Mouse (Mus musculus): ENCODE results near the gene Ccl26.
"Not testable (repeated sequence)": the region's sequence is repeated elsewhere in the genome, so short reads cannot be mapped to it uniquely, and the experiment has no call there.

Ccl26 gene

DNA sequence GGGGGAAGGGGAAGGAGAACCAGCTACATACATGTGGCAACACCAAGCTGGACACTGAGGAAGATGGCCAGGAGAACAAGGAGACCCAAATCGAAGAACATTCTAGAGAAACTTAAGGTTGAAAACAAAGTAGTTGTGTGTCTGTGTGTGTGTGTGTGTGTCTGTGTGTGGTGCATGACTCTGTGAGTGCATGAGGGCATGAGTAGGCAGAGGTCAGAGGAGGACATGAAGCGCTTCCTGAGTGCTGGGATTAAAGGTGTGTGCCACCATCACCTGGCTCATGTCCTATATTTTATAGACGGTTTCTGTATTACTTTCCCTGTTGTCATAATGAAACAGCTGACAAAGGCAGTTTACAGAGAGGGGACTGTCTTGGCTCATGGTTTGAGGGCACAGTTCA, at the start of gene Ccl26:
Ccl26 (minus strand) TSS at position 101 of the 400 bp plus-strand sequence.
- no peak for DNase-seq (ENCODE audit: low spot score in 2 of 2)

DNA sequence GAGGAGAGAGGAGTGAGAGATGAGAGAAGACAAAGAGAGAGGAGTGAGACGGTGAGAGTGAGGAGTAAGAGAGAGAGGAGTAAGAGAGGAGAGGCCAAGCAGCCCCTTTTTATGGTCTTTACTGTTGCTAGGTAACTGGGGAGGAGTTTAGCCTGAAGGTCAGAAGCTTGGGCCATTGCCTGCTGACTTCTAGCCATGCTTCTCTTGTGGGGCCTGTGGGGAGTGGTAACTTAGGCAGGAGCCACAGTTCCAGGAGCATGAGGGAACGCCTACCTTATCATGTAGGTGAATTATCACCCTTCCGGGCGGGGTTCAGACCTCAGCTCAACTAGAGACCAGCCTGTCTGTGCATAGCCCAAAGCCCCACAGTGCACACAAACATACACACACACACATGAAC, 46.4 kb upstream of the Ccl26 start:
- no peak for DNase-seq (ENCODE audit: low spot score in 2 of 2)

GRCm38 (mm10) chr5:135607581-135607980, 44.2 kb upstream of the Ccl26 start:
- DNase-seq (ENCODE audit: low spot score in 2 of 2), result no peak

DNA sequence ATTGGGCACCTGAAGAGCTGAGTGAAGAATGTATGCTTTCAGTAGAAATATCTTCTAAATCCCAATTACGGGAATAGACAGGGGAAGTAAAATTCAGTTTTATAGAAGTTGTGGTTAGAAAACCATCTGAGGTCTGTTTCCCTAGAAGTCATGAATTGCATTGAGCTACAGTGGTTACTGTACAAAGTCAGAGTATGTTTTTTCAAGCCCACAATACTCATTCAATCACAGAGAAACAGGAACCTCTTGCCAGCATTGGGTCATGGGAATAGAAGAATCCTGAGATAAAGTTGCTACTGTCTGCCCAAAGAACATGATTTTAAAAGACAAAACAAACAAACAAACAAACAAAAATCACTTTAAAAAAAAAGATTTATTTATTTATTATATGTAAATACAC, 43.3 kb upstream of the Ccl26 start:
- not testable (repeated sequence) for DNase-seq (ENCODE audit: low spot score in 2 of 2)

DNA sequence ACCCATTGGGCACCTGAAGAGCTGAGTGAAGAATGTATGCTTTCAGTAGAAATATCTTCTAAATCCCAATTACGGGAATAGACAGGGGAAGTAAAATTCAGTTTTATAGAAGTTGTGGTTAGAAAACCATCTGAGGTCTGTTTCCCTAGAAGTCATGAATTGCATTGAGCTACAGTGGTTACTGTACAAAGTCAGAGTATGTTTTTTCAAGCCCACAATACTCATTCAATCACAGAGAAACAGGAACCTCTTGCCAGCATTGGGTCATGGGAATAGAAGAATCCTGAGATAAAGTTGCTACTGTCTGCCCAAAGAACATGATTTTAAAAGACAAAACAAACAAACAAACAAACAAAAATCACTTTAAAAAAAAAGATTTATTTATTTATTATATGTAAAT, 41.3 kb upstream of the Ccl26 start:
- not testable (repeated sequence) for DNase-seq (ENCODE audit: low spot score in 2 of 2)

DNA sequence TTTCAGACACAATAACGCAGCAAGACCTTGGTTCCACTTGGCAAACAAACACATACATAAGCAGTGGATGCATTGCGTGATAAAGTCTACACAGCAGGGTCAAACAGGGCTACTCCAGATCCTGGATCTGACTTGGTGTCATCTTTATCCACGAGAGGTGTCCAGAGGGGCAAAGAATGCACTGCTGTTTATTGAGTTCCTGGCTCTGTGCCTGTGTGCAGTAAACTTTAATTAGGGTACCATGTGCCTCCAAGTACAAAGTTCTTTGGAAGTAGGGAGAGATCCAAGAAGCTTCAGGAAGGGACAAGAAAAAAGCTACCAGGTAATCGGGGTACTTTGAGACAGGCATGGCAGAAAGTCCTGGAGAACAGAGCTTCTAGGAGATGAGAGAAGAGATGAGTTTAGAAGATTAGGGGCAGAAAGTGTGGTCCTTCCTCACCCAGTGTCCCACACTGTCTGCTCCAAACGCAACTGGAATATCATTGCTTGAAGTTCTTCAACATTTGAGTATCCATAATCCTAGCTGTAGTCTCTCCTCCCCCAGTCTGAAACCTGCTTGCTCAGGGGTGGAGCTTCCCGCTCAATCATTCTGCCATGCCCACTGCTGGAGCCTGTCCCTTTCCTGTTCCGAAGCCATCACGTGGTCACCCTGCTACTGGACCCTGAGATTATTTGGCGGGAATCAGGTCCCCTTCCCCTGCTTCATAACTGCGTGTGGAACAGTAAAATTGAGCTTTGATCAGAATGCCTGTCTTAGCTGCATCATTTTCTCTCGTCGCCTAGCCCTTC, 26.8 kb upstream of the Ccl26 start:
- DNase-seq (ENCODE audit: low spot score in 2 of 2), result no peak

GRCm38 (mm10) chr5:135587764-135588163, 24.4 kb upstream of the Ccl26 start:
- DNase-seq (ENCODE audit: low spot score in 2 of 2), result no peak

DNA sequence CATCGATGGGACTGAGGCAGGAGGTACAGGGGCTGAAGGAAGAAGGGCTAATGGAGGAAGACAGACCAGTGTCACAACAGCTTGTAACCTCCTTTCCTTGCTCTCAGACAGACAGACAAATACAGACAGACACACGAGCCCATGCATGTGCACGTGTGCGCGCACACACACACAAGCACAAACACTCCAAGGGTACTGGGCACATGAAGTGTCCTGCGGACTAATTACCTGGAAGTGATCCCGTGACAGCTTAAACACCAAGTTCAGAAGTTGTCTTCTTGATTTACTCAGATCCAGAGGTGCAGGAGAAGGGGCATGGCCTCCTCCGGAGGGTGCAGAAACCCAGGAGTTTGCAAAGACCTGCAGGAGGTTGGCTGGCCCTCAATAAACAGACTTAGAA, 22.3 kb upstream of the Ccl26 start:
- DNase-seq (ENCODE audit: low spot score in 2 of 2), result no peak

DNA sequence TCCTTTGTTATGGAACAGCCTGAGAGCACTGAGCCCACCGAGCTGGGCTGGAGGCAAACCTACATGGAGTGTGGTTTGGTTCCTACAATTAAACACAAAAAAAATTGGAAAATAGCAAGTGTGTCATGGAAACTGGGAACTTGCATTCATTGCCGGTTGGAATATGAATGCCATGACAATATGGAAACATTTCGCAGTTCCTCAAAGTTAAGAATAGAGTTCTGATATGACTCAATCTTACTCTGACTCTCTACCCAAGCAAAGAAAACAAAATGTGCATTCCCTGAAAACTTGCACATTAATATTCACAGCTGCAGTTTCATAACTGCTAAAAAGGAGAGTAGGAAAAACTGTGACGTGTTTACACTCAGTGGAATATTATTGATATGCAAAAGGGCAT, 19.0 kb upstream of the Ccl26 start:
- no peak for DNase-seq (ENCODE audit: low spot score in 2 of 2)

- DNase-seq (ENCODE audit: low spot score in 2 of 2), result peak in 1 of 2 experiments; percentile 23
Observed at GRCm38 (mm10) chr5:135579331-135579751, 16.0 kb upstream of the Ccl26 start.

GRCm38 (mm10) chr5:135576055-135576454, 12.7 kb upstream of the Ccl26 start:
- no peak for DNase-seq (ENCODE audit: low spot score in 2 of 2)

DNA sequence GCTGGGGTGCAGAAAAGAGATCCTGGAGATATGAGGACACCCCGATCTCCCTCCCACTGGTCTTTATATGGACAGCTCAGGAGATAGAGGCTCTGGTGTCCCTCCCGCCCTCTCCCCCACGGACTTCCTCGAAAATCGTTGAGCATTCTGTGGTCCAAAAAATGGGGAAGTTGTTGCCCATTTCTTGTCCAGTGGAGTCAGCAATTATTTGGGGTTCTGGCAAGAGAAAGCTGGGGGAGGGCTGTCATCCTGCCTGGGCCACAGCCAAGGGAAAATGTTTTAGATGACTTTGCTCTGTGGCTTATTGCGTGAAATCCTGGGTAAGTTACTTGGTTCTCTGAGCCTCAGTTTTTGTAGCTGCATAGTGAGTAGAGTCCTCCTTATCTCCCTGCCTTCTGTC, 9.6 kb upstream of the Ccl26 start, which contains the start of gene Ccl24:
Ccl24 (minus strand) TSS at position 44 of the 400 bp plus-strand sequence.
- no peak for DNase-seq (ENCODE audit: low spot score in 2 of 2)

DNA sequence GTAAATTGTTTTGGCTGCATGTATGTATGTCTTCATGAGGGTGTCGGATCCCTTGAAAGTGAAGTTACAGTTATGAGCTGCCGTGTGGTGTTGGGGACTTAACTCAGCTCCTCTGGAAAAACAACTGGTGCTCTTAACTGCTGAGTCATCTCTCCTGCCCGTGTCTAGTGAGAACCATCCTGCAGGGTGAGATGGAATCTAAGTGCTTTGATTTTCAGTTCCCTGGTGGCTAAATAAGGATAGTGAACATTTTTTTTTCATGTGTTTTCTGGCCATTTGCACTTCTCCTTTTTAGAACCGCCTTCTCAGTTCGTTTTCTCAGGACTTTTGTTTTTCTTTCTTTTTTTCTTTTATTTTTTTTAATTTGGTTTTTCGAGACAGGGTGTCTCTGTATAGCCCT, 5.3 kb upstream of the Ccl26 start:
- no peak for DNase-seq (ENCODE audit: low spot score in 2 of 2)

- DNase-seq (ENCODE audit: low spot score in 2 of 2), result no peak
Observed at GRCm38 (mm10) chr5:135567556-135568265, 4.3 kb upstream of the Ccl26 start.

DNA sequence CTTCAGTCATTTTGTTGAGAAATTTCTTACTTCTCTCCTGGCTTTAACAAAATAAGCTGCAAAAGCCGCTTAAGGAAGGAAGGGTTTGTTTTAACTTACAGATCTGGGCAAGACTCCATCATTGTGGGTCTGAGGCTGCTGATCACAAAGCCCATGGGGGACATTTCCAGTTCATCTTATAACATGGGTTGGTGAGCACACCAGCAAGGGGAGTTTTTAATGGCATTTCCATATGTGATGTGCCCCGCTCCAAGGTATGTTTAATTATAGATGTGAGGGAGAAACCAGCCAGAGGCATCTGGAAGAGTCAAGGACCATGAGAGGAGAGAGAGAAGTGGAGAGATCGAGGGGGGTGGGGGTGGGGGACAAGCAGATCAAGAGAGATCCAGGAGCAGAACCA, 5.7 kb downstream of the Ccl26 start:
- DNase-seq (ENCODE audit: low spot score in 2 of 2), result no peak

- no peak for DNase-seq (ENCODE audit: low spot score in 2 of 2)
Observed at GRCm38 (mm10) chr5:135557051-135557450, 6.3 kb downstream of the Ccl26 start.

DNA sequence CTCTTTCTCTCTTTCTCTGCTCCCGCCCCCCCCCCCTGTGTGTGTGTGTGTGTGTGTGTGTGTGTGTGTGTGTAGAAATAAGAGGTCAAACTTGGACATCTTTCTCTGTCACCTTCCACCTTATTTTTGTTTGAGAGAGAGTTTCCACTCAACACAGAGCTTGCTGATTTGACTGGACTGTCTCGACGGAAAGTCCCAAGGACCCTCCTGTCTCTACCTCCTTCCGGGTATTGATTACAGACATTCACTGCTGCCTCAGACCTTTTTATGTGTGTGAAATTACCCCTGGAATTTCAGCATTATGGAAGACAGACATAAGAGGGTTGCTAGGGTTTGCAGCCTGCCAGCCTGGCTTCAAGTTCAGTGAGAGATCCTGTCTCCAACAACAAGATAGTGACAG, 7.1 kb downstream of the Ccl26 start:
- DNase-seq (ENCODE audit: low spot score in 2 of 2), result no peak

DNA sequence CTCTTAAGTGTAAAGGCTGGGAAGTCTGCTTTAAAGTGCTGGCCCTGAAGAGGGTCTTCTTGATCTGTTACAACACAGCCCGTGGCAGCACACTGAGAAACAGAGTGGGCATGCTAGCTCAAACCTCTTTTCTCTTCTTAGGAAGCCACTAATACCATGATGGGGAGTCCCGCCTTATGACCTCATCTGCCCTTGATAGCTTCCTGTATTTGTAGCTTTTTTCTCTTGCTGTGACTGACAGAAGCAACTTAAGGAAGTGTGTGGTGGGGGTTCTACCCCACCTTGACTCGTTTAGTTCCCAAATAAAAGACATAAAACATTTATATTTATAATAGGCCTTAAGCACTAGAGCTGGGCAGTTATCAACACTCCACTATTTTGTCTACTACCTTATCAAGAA, 11.8 kb downstream of the Ccl26 start:
- no peak for DNase-seq (ENCODE audit: low spot score in 2 of 2)

DNA sequence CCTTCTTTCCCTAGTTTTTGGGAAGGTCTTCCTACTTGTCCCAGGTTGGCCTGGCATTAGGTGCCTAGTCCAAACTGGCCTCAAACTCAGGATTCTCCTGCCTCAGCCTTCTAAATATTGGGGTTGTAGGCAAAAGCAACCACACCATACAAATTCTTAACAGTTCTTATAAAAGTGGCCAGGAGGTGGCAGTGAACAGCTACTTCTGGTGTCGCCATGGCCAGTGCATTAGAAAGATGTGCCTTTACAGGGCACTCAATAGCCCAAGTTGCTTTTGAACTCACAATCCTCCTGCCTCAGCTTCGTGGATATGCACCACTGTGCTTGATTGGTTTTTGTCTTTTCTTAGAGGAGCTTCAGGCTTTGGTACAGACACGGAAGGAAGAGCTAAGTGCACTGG, 12.5 kb downstream of the Ccl26 start:
- DNase-seq (ENCODE audit: low spot score in 2 of 2), result no peak

GRCm38 (mm10) chr5:135547990-135548389, 15.4 kb downstream of the Ccl26 start:
- DNase-seq (ENCODE audit: low spot score in 2 of 2), result no peak

DNA sequence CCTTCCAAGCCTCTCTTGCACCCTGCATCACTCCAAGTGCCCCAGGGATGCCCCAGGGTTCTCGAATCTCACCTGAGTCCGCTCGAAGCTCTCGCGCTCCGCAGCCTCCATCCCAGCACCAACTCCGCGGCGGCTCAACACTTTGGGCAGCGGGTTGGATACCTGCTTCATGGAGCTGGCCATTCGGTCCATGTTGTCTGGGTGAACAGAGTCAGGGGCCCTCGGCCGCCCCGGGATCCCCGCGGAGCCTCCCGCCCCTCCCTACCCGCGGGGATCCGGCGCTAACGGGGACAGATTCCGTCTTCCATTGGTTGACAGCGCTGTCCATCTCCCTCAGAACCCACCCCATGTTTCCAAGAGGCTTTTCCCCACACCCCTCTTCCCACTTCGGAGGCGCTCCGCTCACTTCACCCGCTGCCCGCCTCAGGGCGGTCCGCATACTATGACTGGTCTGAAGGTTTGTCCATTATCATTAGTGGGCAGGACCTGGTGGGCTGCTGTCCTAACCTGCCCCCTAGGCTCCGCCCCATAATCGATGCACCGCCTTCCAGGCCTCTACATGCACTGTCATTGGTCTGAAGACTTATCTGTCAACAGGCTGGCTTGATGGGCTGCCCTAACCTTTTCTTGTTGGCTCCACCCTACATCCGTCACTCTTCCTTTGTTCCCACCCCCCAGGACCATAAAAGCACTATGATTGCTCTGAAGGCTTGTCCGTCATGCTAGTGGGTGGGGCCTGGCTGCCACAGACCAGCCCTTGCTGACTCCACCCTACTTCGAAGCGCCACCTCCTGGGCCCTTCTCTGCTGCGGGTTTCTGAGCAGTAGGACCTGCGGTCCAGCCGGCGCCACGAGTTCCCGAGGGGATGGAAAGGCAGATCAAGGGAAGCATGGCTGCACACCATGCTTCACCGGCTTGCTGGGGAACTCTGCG, 18.2 kb downstream of the Ccl26 start, which contains the start of gene Hip1:
Hip1 (minus strand) TSS at position 256 of the 933 bp plus-strand sequence.
- peak; percentile 95 to 98 for DNase-seq (ENCODE audit: low spot score in 2 of 2)

DNA sequence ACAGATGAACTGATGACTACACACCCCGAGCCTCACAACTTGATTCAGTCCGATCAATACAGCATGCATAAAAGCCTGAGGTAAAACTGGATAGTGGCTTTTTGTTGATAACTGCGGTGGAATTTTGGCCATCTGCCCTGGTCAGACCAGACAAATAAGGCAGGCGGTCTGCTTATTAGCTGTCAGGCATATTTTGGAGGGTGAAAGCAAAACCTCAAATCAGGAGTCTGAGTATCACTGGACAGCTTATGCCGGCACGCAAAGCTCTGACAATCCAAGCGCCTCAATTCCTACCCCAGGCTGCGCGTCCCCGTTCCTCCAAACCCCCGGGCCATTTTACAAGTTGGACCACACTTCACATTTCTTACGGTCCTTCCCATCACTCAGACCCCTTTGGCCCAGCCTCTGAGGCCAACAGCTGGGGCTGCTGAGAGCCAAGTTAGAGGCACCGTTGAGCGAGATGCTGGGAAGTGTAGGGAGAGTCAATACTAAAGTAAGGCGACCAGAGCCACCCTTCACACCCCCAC, 19.3 kb downstream of the Ccl26 start:
- DNase-seq (ENCODE audit: low spot score in 2 of 2), result peak in 1 of 2 experiments; percentile 32
